Mouse (Mus musculus): ENCODE data around the gene Rfc2.
A peak's percentile ranks its signal among the peaks of the same experiment; 100 is the strongest.

The Rfc2 gene

GRCm38 (mm10) chr5:134609916-134610643 lies 28.9 kb downstream of the Rfc2 start:
- DNase-seq (ENCODE audit: low read depth): no peak

GRCm38 (mm10) chr5:134611810-134612521 lies 30.8 kb downstream of the Rfc2 start:
- peak; percentile 53 for DNase-seq (ENCODE audit: low read depth)

DNA sequence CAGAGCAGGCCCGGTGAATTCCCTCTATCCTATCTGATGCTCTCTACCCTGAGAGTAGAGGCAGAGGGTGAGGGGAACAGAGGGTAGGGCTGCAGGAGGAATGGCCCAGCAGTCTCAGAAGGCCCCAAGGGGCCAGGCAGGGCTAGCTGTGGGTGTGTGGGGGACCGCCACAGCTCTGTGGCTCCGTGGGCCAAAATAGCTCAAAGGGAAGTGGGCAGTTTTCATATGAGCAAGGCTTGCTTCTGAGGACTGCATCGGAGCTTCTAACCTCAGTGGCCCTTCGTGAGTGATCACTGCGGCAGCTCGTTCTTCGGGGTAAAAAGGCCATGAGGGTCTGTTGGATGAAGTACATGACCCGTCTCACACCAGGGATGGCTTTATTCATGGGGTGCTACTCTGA lies 32.6 kb downstream of the Rfc2 start:
- no peak for DNase-seq (ENCODE audit: low read depth)

GRCm38 (mm10) chr5:134614296-134614695 lies 33.1 kb downstream of the Rfc2 start:
- DNase-seq (ENCODE audit: low read depth): no peak

GRCm38 (mm10) chr5:134614802-134615201 lies 33.6 kb downstream of the Rfc2 start, which contains the start of gene Lat2:
Gene Lat2 (minus strand): TSS chr5:134615025.
- no peak for DNase-seq (ENCODE audit: low read depth)

DNA sequence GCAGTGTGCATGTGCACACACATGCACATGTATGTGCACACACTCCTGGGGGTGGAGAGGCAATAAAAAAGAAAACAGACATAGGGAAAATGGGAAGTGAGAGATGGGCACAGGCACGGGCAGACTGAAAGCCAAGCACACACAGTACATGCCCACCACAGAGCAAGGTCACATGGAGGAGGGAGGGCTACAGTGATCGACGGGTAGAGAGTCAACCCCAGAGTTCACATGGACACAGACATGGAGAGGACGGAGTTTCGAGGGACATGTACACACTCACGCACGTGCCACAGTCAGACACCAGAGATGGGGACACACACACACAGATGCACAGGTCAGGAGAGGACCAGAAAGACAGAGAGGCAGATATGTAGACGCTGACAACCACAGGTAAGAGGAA lies 34.2 kb downstream of the Rfc2 start:
- no peak for DNase-seq (ENCODE audit: low read depth)

GRCm38 (mm10) chr5:134615780-134616179 lies 34.6 kb downstream of the Rfc2 start:
- no peak for DNase-seq (ENCODE audit: low read depth)

GRCm38 (mm10) chr5:134617071-134617470 lies 35.9 kb downstream of the Rfc2 start:
- DNase-seq (ENCODE audit: low read depth): peak; percentile 78

DNA sequence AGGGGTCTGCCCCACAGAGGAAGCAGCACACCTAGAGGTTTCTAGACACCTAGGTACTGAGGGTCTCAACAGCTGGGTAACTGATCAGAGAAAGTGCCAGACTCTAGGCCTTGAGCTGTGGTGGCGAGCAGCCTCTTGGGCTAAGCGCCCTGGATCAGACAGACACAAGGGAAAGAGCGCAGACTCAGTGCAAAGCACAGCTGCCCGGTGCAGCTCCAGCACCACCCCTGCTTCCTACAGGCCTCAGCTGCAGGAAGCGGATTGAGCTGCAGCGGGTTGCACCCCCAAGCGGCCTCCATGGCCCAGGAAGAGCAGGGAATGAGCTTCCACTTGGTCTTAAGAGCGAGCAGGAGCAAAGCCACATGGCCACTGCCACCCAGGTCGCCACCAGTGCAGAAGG lies 39.3 kb downstream of the Rfc2 start:
- no peak for DNase-seq (ENCODE audit: low read depth)

- DNase-seq (ENCODE audit: low read depth): no peak
These were observed 40.0 kb downstream of the Rfc2 start for GRCm38 (mm10) chr5:134621099-134621640.

DNA sequence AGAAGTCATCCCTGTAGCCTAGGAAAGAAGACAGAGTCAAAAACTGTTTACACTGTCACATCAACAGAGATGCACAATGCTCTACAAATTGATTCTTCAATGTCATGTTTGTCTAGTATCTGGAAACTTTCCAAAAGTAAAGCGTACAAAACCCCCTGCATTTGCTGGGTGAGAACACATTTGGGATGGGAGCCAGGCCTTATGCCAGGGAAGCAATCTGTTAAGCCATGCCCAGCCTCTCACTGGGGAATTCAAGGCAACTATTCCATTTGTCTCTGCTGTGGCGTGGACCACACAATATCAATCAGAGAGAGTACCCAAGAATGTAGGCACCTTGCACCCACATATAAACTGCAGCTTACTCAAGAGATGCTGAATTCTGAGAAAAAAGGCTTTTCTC lies 40.9 kb downstream of the Rfc2 start:
- DNase-seq (ENCODE audit: low read depth): no peak

GRCm38 (mm10) chr5:134629508-134629907 lies 48.3 kb downstream of the Rfc2 start:
- no peak for DNase-seq (ENCODE audit: low read depth)

GRCm38 (mm10) chr5:134630835-134631234 lies 49.7 kb downstream of the Rfc2 start:
- DNase-seq (ENCODE audit: low read depth): no peak

DNA sequence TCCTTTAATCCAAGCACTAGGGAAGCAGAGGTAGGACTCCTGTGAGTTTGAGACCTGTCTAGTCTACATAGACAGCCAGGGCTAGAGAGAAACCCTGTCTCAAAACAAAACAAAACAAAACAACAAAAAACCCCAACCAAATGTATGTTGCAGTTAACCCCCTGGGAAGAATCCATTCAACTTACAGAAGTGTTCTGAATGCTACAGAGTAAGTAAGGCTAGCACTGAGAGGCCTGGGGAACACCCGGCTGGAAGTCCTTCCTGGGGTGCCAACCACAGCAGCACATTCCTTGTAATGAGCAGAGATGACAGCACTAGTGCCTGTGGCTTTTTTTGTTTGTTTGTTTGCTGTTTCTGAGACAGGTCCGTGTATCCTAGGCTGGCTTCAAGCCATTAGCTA lies 51.7 kb downstream of the Rfc2 start:
- DNase-seq (ENCODE audit: low read depth): no peak

- no peak for DNase-seq (ENCODE audit: low read depth)
These were observed 56.7 kb downstream of the Rfc2 start for GRCm38 (mm10) chr5:134637820-134638367.

- no peak for DNase-seq (ENCODE audit: low read depth)
These were observed 57.5 kb downstream of the Rfc2 start for GRCm38 (mm10) chr5:134638461-134639268.

GRCm38 (mm10) chr5:134639269-134639682 lies 58.1 kb downstream of the Rfc2 start, which contains the start of gene Eif4h:
Gene Eif4h (minus strand): TSS chr5:134639490.
- DNase-seq (ENCODE audit: low read depth): peak; percentile 99

- no peak for DNase-seq (ENCODE audit: low read depth)
These were observed 59.2 kb downstream of the Rfc2 start for GRCm38 (mm10) chr5:134640371-134640770.

- DNase-seq (ENCODE audit: low read depth): peak; percentile 31
These were observed 63.0 kb downstream of the Rfc2 start for GRCm38 (mm10) chr5:134644121-134644520.

- peak; percentile 58 for DNase-seq (ENCODE audit: low read depth)
These were observed 63.5 kb downstream of the Rfc2 start for GRCm38 (mm10) chr5:134644643-134645118.

GRCm38 (mm10) chr5:134646461-134646860 lies 65.3 kb downstream of the Rfc2 start:
- DNase-seq (ENCODE audit: low read depth): no peak

DNA sequence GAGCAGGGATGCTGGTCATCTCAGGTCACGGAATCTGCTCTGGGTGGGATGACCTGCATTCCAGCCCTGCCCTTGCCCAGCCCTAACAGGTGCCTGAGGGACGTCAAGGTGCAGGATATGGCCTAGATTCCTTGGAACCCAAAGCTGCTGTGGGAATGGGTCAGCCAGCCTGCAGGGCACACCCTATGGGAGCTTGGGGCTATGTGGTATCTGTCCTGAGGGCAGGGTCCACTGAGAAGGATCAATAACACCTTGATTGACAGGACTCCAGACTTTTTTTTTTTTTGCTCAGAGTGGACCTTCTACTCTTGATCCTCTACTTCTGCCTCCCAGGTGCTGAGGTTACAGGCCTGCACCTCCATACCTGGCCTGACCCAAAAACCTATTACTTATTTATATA lies 66.2 kb downstream of the Rfc2 start:
- DNase-seq (ENCODE audit: low read depth): no peak

Data from NIH3T3 (cell line).